Mouse (Mus musculus): ENCODE results near the gene Tmem268. TPM values are rescaled to one million over a fixed set of nuclear protein-coding genes. Genes with fewer than 3 reads are reported as not detected.

Gene Tmem268
- polyA plus RNA-seq, 1 experiment from 2014 or later: 4.1 TPM

DNA sequence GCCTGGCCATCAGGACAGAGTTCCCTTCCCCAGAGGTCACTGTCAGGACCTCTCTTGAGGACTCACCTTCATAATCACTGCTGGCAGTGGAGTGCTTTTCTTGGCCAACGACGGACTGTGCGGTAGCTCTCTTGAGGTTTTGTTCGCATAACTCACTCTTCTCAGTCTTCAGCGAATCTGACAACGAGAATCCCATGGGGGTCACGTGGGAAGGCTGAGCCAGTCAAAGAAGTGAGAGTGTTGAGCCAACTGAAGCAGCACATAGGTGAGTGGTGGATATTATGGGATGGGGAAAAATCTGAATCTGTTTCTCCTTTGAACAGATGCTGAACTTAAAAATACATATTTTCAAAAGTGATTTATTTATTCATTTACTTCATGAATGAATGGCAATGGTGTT lies 49.8 kb downstream of the Tmem268 start:
- no peak overlapping the region for H3K27ac ChIP-seq (replicated peaks)
- H3K4me3 ChIP-seq: no peak overlapping the region
- H3K36me3 ChIP-seq: no peaks in the 10 kb centered on the region
- no peak overlapping the region for H3K9ac ChIP-seq
- 78% methylated on average over 7 of the region's 7 CpGs for WGBS
- no peaks in the 10 kb centered on the region for H3K27me3 ChIP-seq
- ATAC-seq (ENCODE audit: low FRiP score, low read depth): no peak
- no peak overlapping the region for H3K4me2 ChIP-seq
- H3K4me1 ChIP-seq (replicated peaks): no peaks in the 10 kb centered on the region
- no peaks in the 10 kb centered on the region for H3K9me3 ChIP-seq

DNA sequence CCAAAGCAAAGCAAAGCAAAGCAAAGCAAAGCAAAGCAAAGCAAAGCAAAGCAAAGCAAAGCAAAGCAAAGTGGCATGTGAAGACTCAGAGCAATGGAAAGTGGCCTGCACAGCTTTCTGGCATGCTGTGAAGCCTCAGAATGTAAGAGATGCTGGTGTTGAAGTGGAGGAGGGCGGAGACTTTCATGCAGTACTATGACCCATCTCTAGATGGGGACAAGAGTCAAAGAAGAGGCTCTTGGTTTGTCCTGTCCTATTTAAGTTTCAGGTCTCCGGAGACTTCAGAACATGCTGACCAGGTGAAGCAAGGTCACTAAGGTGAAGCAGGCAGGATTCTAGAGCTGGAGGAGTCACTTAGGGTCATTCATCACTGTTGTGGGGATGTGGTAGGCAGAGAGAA lies 63.3 kb downstream of the Tmem268 start:
- no peaks in the 10 kb centered on the region for H3K36me3 ChIP-seq

DNA sequence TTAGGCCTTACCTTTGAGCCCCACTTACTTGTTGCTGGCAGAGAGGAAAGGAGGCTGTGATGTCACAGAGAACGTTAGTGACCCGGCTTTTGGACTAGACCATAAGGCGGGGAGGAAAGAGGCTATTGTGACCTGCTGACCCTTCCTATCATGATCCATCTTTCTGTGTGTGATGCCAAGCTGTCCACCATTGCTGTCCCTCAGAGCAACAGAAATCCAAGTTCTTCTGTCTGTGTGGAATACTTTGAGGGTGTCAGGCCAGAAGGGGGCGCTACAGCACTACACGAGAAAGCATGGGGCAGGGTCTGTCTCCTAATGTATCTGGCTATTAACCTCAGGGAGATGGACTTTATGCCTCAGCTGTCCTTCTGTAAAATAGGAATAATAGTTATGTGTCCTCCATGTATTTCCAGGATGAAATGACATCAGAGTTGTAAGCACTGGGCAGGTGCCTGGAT lies 63.8 kb downstream of the Tmem268 start, which contains the start of gene Tex48:
Gene Tex48 (minus strand): TSS at position 51 of the 458 bp plus-strand sequence.
- H3K36me3 ChIP-seq: no peaks in the 10 kb centered on the region
- no peak within 1 kb of the TSS for H3K27ac ChIP-seq (replicated peaks)
- H3K9me3 ChIP-seq: no peaks in the 10 kb centered on the region
- 58% methylated on average over 5 of the region's 5 CpGs for WGBS
- H3K9ac ChIP-seq: no peak within 1 kb of the TSS
- no peaks in the 10 kb centered on the region for H3K4me1 ChIP-seq (replicated peaks)
- no peak within 1 kb of the TSS for H3K4me2 ChIP-seq
- no peak within 1 kb of the TSS for H3K4me3 ChIP-seq
- no peaks in the 10 kb centered on the region for H3K27me3 ChIP-seq
- no peak for ATAC-seq (ENCODE audit: low FRiP score, low read depth)

More for the DNA sequence above, 63.3 kb downstream of the Tmem268 start:
- Histone ChIP-seq H3K27me3 (no peaks in the 10 kb centered on the region), H3K4me2 (no peak overlapping the region), H3K9ac (no peak overlapping the region), H3K9me3 (no peaks in the 10 kb centered on the region), H3K27ac (replicated peaks) (no peak overlapping the region), H3K4me3 (no peak overlapping the region), H3K4me1 (replicated peaks) (no peaks in the 10 kb centered on the region)
- ATAC-seq (ENCODE audit: low FRiP score, low read depth): no peak
- WGBS: 91% methylated on average over 2 of the region's 2 CpGs

DNA sequence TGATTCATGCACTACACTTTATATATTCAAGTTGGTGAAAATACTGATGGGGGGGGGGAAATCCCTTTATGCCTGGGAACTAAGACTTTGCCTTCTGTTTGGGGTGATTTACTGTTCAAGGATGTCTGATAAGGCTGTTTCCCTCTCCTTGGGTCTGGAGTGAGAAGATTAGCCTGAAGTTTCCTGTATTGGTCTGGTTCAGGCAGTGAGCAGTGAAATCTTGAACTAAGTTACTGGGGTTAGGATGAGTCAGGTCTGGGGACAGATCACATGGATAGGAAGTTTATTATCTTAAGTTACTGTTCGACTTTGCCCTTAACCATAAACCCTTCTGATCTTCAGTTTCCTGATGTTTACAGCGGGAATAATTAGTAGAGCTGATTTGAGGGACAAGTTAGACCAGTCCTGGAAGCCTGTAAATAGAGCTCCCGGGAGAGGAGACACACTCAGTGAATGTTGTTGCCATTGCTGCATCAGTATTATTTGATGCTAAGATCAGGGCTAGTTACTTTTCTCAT lies 67.0 kb downstream of the Tmem268 start:
- 76% methylated on average over 3 of the region's 3 CpGs for WGBS
- Histone ChIP-seq H3K27ac (replicated peaks) (no peak overlapping the region), H3K4me2 (no peak overlapping the region), H3K27me3 (no peaks in the 10 kb centered on the region), H3K4me1 (replicated peaks) (no peaks in the 10 kb centered on the region), H3K36me3 (no peaks in the 10 kb centered on the region), H3K4me3 (no peak overlapping the region), H3K9ac (no peak overlapping the region), H3K9me3 (no peaks in the 10 kb centered on the region)
- ATAC-seq (ENCODE audit: low FRiP score, low read depth): no peak

DNA sequence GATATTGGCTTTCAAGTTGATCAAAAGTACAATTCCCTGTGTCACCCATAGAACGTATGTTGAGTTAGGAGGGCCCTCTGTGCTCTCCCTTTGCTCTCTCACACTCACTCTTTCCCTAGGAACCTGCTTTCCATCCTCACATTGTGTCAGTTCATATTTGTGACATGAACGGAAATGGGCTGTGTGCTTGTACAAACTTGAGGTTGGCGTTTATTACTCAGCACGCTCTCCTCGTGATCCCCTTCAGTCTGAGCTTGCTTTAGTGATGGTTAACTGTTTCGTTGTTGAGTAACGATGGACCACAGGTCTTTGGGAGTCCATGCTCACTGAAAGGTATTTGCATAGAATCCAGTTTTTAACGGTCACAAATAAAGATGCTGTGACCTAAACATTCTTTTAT lies 68.5 kb downstream of the Tmem268 start:
- WGBS: 91% methylated on average over 8 of the region's 8 CpGs
- no peaks in the 10 kb centered on the region for H3K9me3 ChIP-seq
- no peaks in the 10 kb centered on the region for H3K27me3 ChIP-seq
- no peak overlapping the region for H3K9ac ChIP-seq
- H3K27ac ChIP-seq (replicated peaks): no peak overlapping the region
- ATAC-seq (ENCODE audit: low FRiP score, low read depth): no peak
- H3K36me3 ChIP-seq: no peaks in the 10 kb centered on the region
- no peak overlapping the region for H3K4me2 ChIP-seq
- H3K4me3 ChIP-seq: no peak overlapping the region
- H3K4me1 ChIP-seq (replicated peaks): no peaks in the 10 kb centered on the region

DNA sequence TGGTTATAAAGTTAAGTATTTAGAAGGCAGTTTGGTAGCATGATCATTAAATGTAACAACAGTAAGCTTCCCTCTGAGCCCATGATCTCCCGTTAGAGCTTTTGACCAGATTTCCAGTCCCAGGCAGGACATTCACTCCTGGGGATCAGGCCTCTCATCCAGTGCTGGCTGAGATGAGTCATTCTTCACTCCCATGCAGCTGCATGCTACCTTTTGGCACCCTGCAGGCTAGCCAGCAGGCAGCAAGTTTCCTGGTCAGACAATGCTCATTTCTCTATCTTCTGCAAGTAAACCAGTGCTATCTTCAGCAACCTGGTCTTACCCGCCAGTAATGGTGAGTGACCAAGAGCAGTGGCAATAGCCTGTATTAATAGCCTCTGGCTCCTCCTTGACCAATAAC lies 74.6 kb downstream of the Tmem268 start:
- Histone ChIP-seq H3K4me1 (replicated peaks) (no peaks in the 10 kb centered on the region), H3K4me3 (no peak overlapping the region), H3K36me3 (no peaks in the 10 kb centered on the region), H3K27me3 (no peaks in the 10 kb centered on the region), H3K9ac (no peak overlapping the region), H3K27ac (replicated peaks) (no peak overlapping the region), H3K4me2 (no peak overlapping the region), H3K9me3 (no peaks in the 10 kb centered on the region)
- whole genome bisulfite sequencing: 91% methylated on average over 2 of the region's 2 CpGs
- ATAC-seq (ENCODE audit: low FRiP score, low read depth): no peak

Other genes starting within 250 kb of the Tmem268 start
- not detected in 2 replicates for gene Orm1, start 214.2 kb upstream of the Tmem268 start, polyA plus RNA-seq (2015; fragmentation: Nextera tagmentation; extraction: Ambion mirVana)
- gene Orm3, start 202.6 kb upstream of the Tmem268 start, polyA plus RNA-seq (2015; fragmentation: Nextera tagmentation; extraction: Ambion mirVana): not detected in 2 replicates
- not detected in 2 replicates for gene Orm2, start 196.3 kb upstream of the Tmem268 start, polyA plus RNA-seq (2015; fragmentation: Nextera tagmentation; extraction: Ambion mirVana)
- gene Akna, start 155.4 kb upstream of the Tmem268 start, polyA plus RNA-seq (2015; fragmentation: Nextera tagmentation; extraction: Ambion mirVana): 6.6 and 7.2 TPM in 2 replicates
- 6.9 and 7.1 TPM in 2 replicates for gene Whrn, start 62.8 kb upstream of the Tmem268 start, polyA plus RNA-seq (2015; fragmentation: Nextera tagmentation; extraction: Ambion mirVana)
- 392 and 404 TPM in 2 replicates for gene Atp6v1g1, start 14.0 kb upstream of the Tmem268 start, polyA plus RNA-seq (2015; fragmentation: Nextera tagmentation; extraction: Ambion mirVana)
- gene Gm11213, start 46.5 kb downstream of the Tmem268 start, polyA plus RNA-seq (2015; fragmentation: Nextera tagmentation; extraction: Ambion mirVana): not detected in 2 replicates
- not detected in 2 replicates for gene Tex48, start 63.6 kb downstream of the Tmem268 start, polyA plus RNA-seq (2015; fragmentation: Nextera tagmentation; extraction: Ambion mirVana)
- not detected in 2 replicates for gene Gm11214, start 104.6 kb downstream of the Tmem268 start, polyA plus RNA-seq (2015; fragmentation: Nextera tagmentation; extraction: Ambion mirVana)
- gene Tnfsf15, start 186.3 kb downstream of the Tmem268 start, polyA plus RNA-seq (2015; fragmentation: Nextera tagmentation; extraction: Ambion mirVana): 0.05 TPM in 1 of 2 replicates, not detected in the other

All from hindbrain, embryonic 15.5 days (tissue).